Mouse (Mus musculus) CD4-positive, CD25-positive, alpha-beta regulatory T cell, adult 4 months (primary cell): ENCODE measurements at regions not wholly inside any gene's neighbourhood (a gene's known extent, or its start where the extent isn't known, plus 50 kb on each side); places are given as distances from the start of the nearest gene placed in this dataset.

Source experiments
- ATAC-seq: one replicate; pipeline ENCODE4 v1.8.0; 2017

DNA sequence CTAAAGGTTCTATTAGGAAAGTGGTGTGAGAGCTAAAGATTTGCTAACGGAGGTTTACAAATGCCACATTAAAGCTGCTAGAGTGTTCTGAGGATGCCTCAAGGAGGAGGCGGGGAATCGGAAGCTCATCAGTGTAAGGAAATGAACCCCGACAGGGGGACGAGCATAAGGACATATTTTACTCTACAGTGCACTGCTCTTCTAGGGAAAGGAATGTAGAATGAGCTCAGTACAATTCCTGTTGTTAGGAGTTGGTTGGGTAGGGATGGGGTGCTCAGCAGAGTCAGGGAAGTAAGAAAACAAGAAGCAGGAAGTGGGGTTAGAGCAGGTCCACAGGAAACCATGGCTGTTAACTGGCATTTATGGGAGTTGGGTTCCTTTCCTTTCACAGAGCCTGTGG, 54.6 kb downstream of the Mex3b start:
- ATAC-seq, result no peak

DNA sequence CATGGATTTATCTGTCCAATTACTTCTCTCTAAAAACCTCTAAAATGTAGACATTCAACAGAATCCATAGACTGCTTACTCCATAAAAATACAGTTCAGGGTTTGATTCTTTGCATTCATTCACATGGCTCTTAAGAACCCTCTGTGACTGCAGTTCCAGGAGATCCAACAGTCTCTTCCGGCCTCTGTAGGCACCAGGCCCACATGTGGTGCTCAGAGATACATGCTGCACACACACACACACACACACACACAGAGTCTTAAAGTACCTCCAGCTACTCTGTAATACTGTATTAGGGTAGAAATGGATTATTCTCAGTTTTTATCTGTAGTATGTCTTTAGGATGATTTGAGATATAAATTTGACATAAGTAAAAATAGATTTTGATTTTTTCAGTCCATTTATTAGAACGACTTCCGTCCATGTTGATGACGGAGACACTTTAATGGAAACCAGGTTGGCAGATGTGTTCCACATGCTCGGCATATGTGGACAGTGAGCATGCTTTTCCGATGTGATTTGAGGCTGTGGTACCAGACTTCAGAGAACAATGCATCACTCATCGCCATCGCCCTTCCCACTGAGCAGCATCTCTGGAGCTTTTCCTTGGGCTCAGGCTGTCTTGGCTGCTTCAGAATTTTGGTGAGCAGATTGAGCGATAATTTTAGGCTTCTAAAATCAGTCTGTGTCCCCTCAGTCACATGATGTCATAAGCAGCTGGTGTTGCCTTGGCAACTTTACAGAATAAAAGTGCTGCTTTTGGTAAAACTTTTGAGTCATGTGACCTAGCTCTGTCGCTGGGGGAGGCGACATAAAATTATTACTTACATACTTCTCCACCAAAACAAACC, 56.3 kb downstream of the Mex3b start:
- no peak for ATAC-seq

DNA sequence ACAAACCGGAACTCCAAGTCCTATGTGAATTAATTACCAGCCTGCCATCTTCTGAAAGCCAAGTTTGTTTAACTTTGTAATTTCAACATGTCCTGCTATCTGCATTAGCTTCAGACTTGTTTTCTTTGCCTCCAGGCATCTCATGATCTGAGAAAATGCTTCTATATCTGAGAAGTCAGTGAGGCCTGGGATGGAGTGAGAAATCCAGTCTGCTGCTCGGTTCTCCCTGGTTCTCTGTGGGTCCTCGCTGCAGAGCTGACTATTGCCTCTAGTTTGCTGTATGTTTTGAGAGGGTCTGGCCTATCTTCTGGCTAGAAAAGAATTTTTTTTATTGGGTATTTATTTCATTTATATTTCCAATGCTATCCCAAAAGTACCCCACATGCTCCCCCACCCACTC, 57.0 kb downstream of the Mex3b start:
- no peak for ATAC-seq

DNA sequence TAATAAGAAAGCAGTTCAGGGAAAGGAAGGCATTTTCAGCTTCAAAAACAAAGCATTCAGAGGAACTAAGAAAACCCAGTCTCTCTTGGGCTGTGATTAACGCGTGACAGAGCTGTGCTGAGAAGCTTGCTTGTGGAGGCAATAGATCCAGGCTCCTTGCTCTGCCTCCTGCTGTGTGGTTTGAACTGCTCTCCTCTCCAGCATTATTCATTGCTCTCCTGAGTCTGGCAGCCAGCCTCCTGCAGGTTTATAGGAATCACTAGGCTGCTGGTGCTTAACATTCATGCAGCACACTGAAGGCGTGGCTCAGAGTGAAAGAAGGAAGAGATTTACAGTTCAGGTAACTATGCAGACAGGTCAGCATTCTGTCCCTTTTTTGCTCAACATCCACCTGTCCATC, 71.2 kb downstream of the Mex3b start:
- no peak for ATAC-seq

DNA sequence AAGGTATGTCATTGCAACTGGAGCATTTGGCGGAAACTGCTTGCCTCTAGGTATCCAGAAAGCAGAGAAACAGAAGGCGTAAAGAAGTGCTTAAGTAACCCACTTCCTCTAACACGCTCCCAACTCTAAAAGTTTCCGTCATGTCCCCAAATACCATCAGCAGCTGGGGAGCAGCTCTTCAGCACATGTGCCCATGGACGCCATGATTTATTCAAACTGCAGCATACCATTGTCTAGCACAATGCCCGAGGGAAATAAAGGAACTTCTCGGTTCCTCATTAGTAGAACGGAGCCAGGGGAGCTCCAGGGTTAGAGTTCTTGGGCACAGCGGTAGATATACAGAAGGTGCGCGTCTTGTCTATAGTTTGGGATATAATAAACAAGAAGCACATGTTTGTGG, 72.4 kb downstream of the Mex3b start:
- ATAC-seq, result no peak

DNA sequence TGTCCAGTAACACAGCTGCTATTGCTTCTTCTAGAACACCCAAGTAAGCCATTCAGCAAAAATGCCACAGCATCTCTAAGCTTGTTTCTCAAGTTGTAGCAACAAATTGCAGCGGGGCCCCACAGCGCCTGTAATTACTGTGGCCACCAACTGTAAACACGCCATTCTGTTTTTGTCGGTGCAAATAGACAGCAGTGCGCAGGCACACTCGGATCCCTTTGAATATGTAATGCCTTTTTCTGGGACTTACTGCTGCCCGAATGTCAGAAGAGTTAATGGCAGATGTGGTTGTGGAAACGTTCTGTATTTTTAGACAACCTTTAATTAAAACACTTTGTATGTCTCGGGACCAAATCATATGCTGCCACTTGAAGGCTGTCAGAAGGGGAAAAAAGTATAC, 76.2 kb downstream of the Mex3b start:
- ATAC-seq, result no peak

DNA sequence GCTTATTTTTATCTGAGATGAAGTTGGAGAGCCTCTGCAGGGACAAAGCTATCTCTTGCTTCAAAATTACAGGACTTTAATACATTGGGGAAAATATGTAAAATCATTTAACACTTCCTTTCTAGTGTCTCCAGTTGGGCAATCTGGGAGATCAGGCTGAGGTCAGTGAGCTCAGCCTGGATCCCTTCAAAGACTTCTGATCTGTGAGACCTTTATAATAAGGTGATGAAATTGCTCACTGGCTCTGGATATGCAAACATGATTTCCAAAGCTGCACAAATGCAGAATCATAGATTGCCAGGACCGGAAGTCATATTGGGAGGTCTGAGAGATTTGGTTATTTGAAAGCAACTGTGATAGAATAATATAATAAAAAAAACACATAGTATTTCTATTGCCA, 76.7 kb downstream of the Mex3b start:
- no peak for ATAC-seq

DNA sequence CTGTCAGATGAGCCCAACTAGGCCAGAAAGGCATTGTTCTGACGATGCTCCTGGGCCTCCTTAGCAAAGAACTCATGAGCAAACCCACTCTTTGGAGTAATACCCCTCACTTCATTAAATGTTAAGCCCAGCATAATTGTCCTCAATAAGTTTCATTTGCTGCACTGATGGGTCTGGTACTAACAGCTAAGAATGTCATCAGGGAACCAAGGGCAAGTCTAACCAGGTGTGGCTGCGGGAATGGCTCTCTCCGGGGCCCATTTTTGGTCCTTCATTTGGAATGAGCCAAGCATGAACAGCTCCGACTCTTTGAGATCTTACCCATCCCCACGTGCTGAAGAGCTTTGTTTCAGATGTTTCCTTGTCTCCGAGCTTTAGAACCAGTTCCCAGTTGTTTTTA, 82.2 kb downstream of the Mex3b start:
- ATAC-seq, result no peak

DNA sequence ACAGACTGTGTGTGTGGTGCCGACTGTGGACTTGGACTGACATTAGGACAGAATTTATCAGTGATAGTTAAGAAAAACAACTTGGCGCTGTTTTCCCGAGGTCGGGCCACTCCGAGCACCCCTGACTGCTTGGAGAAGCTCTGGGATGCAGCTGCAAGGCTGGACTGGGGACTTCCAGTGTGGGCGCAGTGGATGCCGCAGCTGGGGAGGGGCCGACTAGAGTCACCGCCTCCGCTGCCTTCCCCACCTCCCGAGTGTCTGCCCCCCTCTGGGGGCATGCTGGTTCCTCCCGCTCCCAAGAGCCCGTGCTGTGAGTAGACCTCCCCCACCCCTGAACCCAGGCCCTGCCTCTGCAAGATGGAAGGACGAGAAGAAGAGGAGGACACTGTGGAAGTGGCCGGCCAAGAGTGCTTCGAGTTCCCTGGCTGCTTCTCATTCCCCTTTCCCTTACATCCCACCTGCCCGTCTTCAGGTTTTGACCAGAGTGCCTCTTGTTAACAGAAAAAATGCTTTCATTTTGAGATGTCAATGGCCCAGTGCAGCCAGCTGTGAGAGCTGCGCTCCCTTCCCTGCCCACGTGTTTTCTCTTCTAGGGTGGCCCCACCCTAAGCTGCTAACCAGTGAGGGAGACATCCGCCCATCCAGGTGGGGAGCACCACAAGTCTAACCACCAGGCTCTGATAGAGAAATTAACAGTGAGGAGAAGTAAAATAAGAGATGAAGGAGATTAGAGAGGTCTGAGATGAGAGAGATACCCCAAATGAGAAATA, 90.3 kb downstream of the Mex3b start:
- peak; percentile 84 for ATAC-seq

DNA sequence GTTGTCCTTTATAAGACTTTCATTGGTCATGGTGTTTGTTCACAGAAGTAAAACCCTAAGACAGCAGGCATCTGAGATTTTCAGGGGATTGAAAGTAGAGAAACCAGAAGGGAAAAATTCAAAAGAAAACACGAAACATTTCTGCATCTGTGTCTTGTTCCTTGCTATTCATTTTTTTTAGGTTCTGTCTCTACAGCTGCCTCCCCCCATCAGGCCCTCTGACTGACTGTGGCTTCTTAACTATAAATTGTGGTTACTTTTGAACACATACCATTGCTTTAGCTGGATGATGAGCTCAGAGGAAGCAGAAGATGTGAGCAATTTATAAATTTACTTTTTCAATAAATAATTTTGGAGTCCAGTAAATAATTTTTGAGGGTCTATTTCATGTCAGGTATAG, 103.5 kb downstream of the Mex3b start:
- no peak for ATAC-seq

DNA sequence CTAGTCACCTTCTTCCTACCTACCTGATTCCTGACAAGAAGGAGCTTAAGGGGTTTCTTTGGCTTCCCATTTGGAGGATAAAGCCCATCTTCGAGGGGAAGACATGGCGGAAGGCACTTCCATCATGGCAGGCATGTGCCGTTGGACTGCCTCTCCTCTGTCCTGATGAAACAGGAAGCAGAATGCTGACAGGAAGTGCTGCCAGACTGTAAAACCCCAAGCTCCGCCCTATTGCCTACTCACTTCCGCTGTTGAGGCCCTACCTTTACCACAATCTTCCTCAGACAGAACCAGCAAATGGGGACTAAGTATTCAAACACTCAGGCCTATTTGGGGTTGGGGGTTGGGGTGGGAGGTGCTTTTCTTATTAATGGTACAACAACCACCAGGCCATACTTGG, 104.1 kb downstream of the Mex3b start:
- ATAC-seq, result peak; percentile 88

DNA sequence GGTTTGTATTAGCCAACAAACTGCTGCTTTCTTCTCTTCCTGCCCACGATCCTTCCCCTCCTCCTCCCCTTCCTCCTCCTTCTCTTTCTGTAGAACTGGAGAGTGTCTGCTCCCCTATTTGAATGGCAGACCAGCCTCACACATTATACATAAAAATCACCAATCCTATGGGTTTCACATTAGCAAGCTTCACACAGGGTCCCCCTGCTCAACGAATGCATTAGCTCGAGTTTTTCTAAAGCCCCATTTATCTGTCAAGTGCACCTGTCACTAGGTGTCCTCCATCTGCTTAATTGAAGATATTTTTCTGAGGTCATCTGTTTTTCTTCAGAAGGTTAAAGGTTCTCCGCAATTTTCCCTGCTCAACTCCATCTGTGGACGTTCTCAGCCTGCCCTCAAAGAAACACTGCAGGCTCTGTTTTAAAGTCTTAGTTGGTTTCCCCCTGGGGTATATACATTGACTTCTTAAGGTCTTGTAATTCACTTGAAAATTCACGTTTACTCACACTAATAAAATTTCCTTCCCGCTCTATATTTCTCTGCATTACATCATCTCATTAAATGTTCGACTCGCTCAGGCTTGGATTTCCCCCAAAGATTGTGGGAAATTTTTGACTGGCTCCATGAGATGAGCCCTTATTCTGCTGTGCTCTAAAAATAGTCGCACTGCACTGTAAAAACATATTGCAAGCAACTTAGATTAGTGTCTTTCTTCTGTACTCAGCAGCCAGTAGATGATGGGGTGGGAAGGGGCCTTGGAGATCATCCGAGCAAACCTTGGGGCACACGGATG, 105.3 kb downstream of the Mex3b start:
- no peak for ATAC-seq

DNA sequence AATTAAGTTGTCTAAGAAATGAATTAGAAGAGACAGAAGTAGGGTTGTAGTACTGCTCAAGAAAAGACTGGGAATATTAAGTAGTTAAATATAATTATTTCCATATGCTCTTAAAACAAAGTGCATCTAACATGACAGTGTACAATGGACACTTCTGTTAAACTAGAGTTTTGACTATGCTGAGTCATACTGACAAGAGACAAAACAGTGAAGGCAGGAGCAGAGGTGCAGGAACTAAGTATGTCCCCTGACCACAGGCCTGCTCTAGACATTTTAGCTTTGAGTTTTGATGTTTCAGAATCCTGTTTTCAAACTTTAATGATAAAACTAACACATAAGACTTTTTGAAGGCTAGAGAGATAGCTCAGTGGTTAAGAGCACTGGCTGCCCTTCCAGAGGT, 123.6 kb downstream of the Mex3b start:
- ATAC-seq, result no peak

DNA sequence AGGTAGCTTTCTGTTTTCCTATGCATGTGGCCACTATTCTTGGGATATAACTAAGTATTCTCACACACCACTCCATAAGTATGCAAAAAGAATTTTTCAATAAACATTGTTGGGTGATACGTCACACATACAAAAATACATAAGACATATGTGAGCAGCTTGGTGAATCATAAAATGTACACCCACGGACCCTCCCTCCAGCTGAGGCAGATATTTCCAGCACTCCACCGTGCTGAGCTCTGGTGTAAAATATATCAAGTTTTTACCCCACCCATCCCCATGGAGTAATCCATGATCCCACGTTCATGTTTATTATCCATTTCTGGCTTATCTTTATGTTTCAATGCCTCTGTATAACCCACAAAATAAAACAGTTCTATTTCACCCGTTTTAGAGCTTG, 126.0 kb downstream of the Mex3b start:
- no peak for ATAC-seq

DNA sequence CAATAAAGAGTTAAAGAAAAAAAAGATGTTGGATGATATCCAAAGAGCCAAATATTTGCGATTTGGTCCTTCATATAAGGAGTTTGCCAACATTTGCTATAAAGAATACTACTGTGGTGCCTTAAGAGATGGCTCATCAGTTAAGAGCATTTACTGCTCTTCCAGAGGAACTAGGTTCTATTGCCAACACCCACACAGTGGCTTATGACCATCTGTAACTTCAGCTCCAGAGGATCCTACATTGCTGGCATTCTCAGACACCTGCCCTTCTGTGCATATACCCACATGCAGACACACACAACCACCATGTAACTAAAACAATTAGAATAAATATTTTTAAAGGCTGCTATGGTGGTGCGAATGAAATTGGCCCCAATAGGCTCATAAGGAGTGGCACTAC, 131.7 kb downstream of the Mex3b start:
- ATAC-seq, result no peak

DNA sequence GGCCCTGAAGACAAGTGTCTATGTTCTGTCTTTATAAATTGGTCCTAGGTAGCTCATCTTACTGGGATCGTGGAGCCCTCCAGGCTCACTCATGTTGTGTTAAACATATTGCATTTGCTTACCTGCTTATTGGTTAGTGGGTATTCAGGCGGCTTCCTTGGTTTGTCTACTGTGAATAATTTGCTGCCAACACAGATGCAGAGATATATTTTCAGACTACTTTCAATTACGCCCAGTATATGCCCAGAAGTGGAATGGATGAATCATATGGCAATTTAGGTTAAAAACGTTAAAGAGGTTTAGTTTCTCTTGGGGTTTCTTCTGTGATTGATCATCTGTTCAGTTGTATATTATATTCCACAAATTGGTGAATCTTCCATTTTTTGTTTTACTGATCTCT, 140.4 kb downstream of the Mex3b start:
- no peak for ATAC-seq

DNA sequence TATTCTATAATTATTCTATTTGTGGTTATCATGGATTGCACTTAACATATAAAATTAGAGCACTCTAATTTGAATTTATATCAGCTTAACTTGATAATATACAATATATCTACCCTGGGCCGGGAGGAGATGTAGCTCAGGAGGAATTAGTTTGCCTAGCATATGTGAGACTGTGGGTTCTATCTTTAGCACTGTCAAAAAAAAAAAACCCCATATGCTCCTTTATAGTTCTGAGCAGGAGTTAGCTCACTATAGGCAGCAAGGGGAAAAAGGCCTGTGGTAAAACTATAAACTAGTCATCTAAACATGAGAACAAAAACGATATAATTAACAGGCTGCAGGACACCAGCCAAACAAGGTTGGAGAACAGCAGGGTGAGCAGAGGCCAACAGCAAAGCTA, 145.0 kb downstream of the Mex3b start:
- ATAC-seq, result no peak

DNA sequence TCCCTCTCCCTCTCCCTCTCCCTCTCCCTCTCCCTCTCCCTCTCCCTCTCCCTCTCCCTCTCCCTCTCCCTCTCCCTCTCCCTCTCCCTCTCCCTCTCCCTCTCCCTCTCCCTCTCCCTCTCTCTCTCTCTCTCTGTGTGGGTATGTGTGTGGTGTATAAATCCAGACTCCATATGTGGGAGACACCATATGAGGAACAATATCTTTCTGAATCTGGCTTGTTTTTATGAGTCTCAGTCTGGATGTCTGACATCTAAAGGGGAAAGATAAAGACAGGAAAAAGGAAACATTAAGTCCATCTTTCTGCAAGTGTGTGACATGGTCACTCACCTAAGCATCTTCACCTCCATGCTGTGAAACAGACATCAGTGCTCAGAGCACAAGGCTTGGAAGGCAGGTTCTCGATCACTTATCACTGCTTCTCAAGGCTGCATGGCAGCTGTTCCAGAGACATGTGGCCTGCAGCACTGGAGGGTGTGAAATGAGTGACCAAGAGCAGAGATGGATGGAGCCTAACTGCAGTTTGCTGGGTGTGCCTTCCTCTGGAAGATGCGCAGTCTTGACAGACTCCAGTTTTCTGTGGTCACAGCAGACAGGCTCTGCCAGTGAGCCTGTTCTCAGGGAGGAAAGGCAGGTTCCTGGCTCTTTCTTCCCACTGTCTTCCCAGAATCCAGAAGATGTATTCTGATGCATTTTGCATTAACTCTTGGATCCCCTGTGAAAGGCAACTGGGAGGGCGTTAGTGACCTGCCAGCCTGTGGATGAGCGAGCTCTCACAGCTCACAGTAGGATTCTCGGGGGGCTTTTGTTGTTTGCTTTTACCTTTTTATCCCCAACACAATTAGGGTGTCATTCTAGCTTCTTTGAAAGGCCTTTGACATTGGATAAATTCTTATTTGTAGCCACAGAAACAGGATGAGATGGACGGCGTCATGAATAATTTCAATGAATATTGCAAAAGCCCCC, 147.9 kb downstream of the Mex3b start:
- ATAC-seq, result no peak

DNA sequence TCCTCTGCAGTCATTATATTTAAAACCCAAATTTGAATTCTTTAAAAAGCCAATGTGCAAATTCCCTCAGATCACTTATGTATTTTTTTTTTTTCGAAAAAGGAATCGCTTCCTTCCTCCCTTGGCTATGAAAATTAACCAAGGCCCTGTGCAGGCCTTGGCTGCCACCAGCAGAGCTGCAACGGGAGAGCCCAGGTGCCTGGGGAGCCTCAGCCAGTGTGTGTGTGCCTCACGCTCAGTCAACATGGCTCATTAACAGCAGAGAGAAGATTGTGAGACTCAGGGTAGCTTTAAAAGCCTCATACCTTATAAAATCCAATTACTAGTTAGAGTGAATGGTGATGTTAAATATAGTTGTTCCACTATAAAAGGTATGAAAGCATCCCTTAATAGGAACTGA, 148.6 kb downstream of the Mex3b start:
- no peak for ATAC-seq

DNA sequence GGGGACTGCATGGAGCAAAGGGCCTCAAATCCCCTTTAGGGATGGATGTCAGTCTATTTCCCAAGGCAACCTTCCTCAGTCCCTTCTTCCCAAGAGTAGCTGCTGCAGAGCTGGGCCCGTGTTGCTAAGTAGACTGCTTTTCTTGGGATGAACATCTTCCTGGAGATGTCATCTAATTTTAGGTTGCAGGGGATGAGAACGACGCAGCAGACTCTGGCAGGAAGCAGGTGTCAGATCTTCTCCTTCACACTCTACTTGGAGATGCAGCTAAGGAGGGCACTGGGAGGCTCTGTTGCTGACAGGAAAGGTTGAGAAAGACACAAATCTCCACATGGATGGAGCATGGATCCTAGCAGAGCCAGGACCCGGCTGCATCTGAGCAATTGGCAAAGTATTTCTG, 149.4 kb downstream of the Mex3b start:
- no peak for ATAC-seq

DNA sequence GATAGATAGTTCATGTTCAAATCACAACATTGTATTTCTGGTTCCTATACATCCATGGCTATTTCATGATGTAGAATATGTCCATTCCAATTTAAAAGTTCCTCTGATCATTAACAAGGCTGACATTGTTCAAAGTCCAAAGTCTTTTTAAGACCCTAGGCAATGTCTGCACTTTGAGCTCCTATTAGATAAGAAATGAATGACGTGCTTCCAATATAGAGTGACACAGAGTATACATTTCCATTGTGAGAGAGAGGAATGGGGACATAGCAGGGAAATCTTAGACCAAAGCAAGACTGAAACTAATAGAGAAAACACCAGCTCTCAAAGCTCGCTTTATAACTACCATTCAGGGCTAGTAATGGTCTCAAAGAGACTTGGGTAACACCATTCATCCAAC, 153.5 kb downstream of the Mex3b start:
- ATAC-seq, result no peak

DNA sequence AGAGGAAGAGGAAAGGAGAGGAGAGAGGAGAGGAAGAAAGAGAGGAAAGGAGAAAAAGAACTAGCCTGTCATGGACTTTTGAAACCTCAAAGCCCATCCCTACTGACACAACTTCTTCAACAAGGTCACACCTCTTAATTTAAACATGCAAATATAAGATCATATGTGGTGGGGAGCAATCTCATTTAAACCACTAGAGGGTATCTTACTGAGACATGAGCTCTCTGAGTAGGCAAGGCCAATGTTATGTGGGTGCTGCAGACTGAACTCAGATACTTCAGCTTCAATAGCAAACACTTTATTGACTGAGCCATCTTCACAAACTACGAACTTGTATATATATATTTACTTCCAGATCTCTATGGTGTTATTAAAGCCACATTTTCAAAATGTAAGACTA, 156.9 kb downstream of the Mex3b start:
- ATAC-seq, result no peak
